Mouse (Mus musculus): ENCODE data around the gene Usp12. TPM values are rescaled to one million over a fixed set of nuclear protein-coding genes. Genes with fewer than 3 reads are reported as not detected.

Usp12 gene
- polyA plus RNA-seq, 1 experiment from 2014 or later = 22.5 TPM

- 11% methylated on average over 12 of the region's 12 CpGs for WGBS
- Histone ChIP-seq H3K9me3 (no peaks in the 10 kb centered on the region), H3K4me3 (no peak overlapping the region), H3K9ac (no peak overlapping the region), H3K36me3 (no peaks in the 10 kb centered on the region), H3K4me2 (no peak overlapping the region), H3K4me1 (replicated peaks) (peaks cover 7% of the 10 kb centered on the region; the same call in 1 of the 2 replicates), H3K27me3 (no peaks in the 10 kb centered on the region), H3K27ac (replicated peaks) (no peak overlapping the region)
- ATAC-seq (ENCODE audit: low read depth) = peak; percentile 54; the same call in 1 of the 2 replicates
These were observed 88.9 kb downstream of the Usp12 start for GRCm38 (mm10) chr5:146705815-146706408.

DNA sequence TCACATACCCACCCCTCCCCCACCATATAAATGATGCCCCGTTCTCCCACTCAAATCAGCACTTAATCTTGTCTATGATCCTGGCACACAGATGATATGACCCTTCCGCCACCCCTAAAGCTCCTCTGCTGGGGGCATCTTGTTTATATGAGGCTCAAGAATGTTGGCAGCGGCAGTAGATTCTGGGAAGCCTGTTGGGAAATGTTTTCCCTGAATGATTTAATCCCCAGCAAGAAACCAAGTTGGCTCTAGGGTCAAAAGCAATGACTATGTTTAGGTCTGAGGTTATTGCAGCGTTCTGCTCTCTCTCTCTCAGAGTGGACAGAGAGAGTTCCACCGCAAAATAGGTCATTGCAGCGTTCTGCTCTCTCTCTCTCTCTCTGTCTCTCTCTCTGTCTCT is 89.4 kb downstream of the Usp12 start:
- WGBS = 80% methylated on average over 6 of the region's 6 CpGs

GRCm38 (mm10) chr5:146704241-146704640 is 90.6 kb downstream of the Usp12 start:
- no peak for ATAC-seq (ENCODE audit: low read depth)

More for the DNA sequence above, 89.4 kb downstream of the Usp12 start:
- H3K4me2 ChIP-seq = no peak overlapping the region
- no peaks in the 10 kb centered on the region for H3K27me3 ChIP-seq
- no peaks in the 10 kb centered on the region for H3K36me3 ChIP-seq
- H3K4me1 ChIP-seq (replicated peaks) = peaks cover 6% of the 10 kb centered on the region; the same call in 1 of the 2 replicates
- H3K4me3 ChIP-seq = no peak overlapping the region
- H3K27ac ChIP-seq (replicated peaks) = no peak overlapping the region
- no peak for ATAC-seq (ENCODE audit: low read depth)
- no peak overlapping the region for H3K9ac ChIP-seq
- no peaks in the 10 kb centered on the region for H3K9me3 ChIP-seq

DNA sequence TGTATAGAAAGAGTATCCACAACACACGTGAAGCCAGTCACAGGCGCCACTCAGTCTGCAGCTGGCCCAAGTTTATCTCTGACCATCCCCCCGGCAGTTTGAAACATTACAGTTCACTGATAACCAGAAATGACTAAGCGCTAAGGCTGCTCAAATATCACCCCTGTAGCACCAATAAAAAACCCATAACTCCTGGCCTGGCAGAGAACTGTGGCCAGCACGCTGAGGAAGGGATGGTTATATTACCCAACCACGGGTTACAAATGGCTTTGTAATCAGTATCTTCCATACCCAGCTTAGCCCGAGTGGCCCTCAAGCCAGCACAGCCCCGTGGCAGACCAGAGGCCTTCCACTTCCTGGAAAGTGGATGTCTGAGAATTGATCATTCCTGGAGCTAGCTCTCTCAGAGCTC is 91.1 kb downstream of the Usp12 start:
- Histone ChIP-seq H3K4me1 (replicated peaks) (0 out of 2 replicates have a peak, but pooled peaks cover 2% of the 10 kb centered on the region), H3K36me3 (no peaks in the 10 kb centered on the region), H3K9me3 (no peaks in the 10 kb centered on the region), H3K9ac (no peak overlapping the region), H3K4me2 (no peak overlapping the region), H3K4me3 (no peak overlapping the region), H3K27me3 (no peaks in the 10 kb centered on the region), H3K27ac (replicated peaks) (no peak overlapping the region)
- no peak for ATAC-seq (ENCODE audit: low read depth)
- WGBS = 83% methylated on average over 8 of the region's 8 CpGs

More at GRCm38 (mm10) chr5:146704241-146704640, 90.6 kb downstream of the Usp12 start:
- WGBS = 96% methylated on average over 4 of the region's 4 CpGs
- Histone ChIP-seq H3K27ac (replicated peaks) (no peak overlapping the region), H3K9ac (no peak overlapping the region), H3K27me3 (no peaks in the 10 kb centered on the region), H3K4me3 (no peak overlapping the region), H3K36me3 (no peaks in the 10 kb centered on the region), H3K9me3 (no peaks in the 10 kb centered on the region), H3K4me2 (no peak overlapping the region), H3K4me1 (replicated peaks) (0 out of 2 replicates have a peak, but pooled peaks cover 2% of the 10 kb centered on the region)

DNA sequence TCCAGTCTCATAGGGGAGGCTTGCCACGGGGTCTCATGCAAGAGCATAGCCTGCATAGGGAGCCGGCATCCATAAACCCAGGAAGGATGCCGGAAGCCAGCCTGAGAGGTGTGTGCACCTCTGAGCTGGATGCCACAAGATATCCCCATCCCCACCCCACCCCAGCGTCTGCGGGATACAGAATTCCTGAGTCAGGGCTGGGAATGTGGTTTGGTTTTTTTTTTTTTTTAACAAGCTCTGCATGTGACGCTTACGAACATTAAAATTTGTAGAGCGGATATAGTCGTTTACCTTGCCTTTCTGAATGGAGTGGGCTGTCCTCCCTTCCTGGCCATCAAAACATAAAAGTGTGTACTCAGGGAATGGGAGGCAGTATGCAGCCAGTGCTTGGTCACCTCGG is 94.7 kb downstream of the Usp12 start:
- Histone ChIP-seq H3K4me3 (no peak overlapping the region), H3K36me3 (no peaks in the 10 kb centered on the region), H3K9me3 (no peaks in the 10 kb centered on the region), H3K9ac (no peak overlapping the region), H3K4me2 (no peak overlapping the region), H3K4me1 (replicated peaks) (no peaks in the 10 kb centered on the region), H3K27me3 (no peaks in the 10 kb centered on the region), H3K27ac (replicated peaks) (no peak overlapping the region)
- no peak for ATAC-seq (ENCODE audit: low read depth)
- 75% methylated on average over 10 of the region's 10 CpGs for WGBS

- ATAC-seq (ENCODE audit: low read depth) = no peak
- 88% methylated on average over 4 of the region's 4 CpGs for WGBS
- no peak overlapping the region for H3K27ac ChIP-seq (replicated peaks)
- no peaks in the 10 kb centered on the region for H3K4me1 ChIP-seq (replicated peaks)
- no peaks in the 10 kb centered on the region for H3K27me3 ChIP-seq
- H3K4me2 ChIP-seq = no peak overlapping the region
- no peaks in the 10 kb centered on the region for H3K9me3 ChIP-seq
- no peak overlapping the region for H3K4me3 ChIP-seq
- H3K9ac ChIP-seq = no peak overlapping the region
- H3K36me3 ChIP-seq = no peaks in the 10 kb centered on the region
These were observed 95.3 kb downstream of the Usp12 start for GRCm38 (mm10) chr5:146699433-146700019.

- Histone ChIP-seq H3K27ac (replicated peaks) (no peak overlapping the region), H3K9me3 (no peaks in the 10 kb centered on the region), H3K4me1 (replicated peaks) (peaks cover 20% of the 10 kb centered on the region), H3K4me2 (no peak overlapping the region), H3K9ac (no peak overlapping the region), H3K36me3 (no peaks in the 10 kb centered on the region), H3K27me3 (no peaks in the 10 kb centered on the region), H3K4me3 (no peak overlapping the region)
- WGBS = 76% methylated on average over 5 of the region's 5 CpGs
- no peak for ATAC-seq (ENCODE audit: low read depth)
These were observed 99.3 kb downstream of the Usp12 start for GRCm38 (mm10) chr5:146695543-146695942.

- no peak for ATAC-seq (ENCODE audit: low read depth)
- WGBS = 70% methylated on average over 5 of the region's 5 CpGs
- no peak overlapping the region for H3K9ac ChIP-seq
- H3K4me3 ChIP-seq = no peak overlapping the region
- H3K27me3 ChIP-seq = no peaks in the 10 kb centered on the region
- H3K27ac ChIP-seq (replicated peaks) = no peak overlapping the region
- peaks cover 20% of the 10 kb centered on the region for H3K4me1 ChIP-seq (replicated peaks)
- no peak overlapping the region for H3K4me2 ChIP-seq
- no peaks in the 10 kb centered on the region for H3K9me3 ChIP-seq
- H3K36me3 ChIP-seq = no peaks in the 10 kb centered on the region
These were observed 101.8 kb downstream of the Usp12 start for GRCm38 (mm10) chr5:146692976-146693361.

DNA sequence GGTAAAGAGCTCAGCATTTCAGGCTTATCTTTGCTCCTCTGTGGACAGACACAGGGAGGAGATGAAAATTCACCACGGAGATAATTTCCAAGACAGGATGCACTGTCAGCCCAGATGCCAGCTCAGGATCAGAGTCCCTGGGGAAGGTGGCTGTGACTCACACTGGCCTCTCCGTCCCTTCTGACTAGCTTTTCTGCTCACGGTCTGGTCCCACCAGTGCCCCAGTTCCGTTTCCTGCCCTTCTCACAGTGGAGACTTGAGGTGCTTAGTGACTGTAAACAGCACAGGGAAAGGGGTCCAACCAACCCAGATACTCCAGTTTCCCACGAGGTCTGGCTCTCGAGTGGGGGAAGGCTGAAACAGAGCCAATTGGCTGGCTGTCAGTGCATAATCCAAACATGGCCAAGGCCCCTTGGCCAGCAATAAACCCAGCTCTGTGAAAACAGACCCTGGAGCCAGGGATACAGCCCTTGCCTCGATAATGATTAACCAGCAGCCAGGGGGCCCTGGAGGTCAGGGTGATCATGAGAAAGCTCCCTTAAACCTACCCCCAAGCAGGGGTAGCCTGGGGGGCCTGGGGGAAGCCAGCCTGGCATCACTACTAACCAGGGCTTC is 102.3 kb downstream of the Usp12 start:
- 33% methylated on average over 7 of the region's 7 CpGs for WGBS
- no peak for ATAC-seq (ENCODE audit: low read depth)
- H3K27ac ChIP-seq (replicated peaks) = no peak overlapping the region
- H3K4me1 ChIP-seq (replicated peaks) = peaks cover 20% of the 10 kb centered on the region
- no peaks in the 10 kb centered on the region for H3K9me3 ChIP-seq
- H3K4me2 ChIP-seq = no peak overlapping the region
- H3K27me3 ChIP-seq = no peaks in the 10 kb centered on the region
- H3K4me3 ChIP-seq = no peak overlapping the region
- H3K36me3 ChIP-seq = no peaks in the 10 kb centered on the region
- H3K9ac ChIP-seq = no peak overlapping the region

DNA sequence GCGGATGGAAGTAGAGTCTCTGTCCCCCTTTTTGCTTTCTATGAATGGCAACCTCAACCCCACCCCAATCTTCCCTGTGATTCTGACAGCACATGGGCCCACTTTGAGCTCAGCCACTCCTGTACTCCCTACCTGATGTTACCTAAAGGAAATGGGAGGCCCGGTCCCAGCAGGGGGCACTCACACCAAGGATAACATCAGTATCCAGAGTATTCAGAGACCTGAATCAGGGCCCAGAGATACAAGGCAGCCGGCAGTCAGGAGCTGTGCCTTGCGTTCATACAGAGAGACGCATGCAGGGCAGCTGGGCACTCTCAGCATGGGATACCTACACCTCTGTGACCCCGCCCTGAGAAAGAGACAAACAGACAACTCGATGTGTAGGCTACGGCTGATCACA is 103.1 kb downstream of the Usp12 start:
- WGBS = 70% methylated on average over 8 of the region's 8 CpGs
- peaks cover 4% of the 10 kb centered on the region; the same call in 1 of the 2 replicates for H3K27me3 ChIP-seq
- ATAC-seq (ENCODE audit: low read depth) = no peak
- H3K27ac ChIP-seq (replicated peaks) = no peak overlapping the region
- no peak overlapping the region for H3K4me2 ChIP-seq
- H3K36me3 ChIP-seq = no peaks in the 10 kb centered on the region
- no peak overlapping the region for H3K4me3 ChIP-seq
- no peak overlapping the region for H3K9ac ChIP-seq
- no peaks in the 10 kb centered on the region for H3K9me3 ChIP-seq
- peaks cover 20% of the 10 kb centered on the region for H3K4me1 ChIP-seq (replicated peaks)

- H3K9ac ChIP-seq = no peak overlapping the region
- H3K4me3 ChIP-seq = no peak overlapping the region
- no peak overlapping the region; the same call in 1 of the 2 replicates for H3K27ac ChIP-seq (replicated peaks)
- no peaks in the 10 kb centered on the region for H3K9me3 ChIP-seq
- no peak overlapping the region for H3K4me2 ChIP-seq
- 33% methylated on average over 17 of the region's 17 CpGs for WGBS
- no peaks in the 10 kb centered on the region for H3K36me3 ChIP-seq
- no peak for ATAC-seq (ENCODE audit: low read depth)
- H3K4me1 ChIP-seq (replicated peaks) = peaks cover 46% of the 10 kb centered on the region
- peaks cover 10% of the 10 kb centered on the region; the same call in 1 of the 2 replicates for H3K27me3 ChIP-seq
These were observed 107.1 kb downstream of the Usp12 start for GRCm38 (mm10) chr5:146687541-146688313.

GRCm38 (mm10) chr5:146686954-146687353 is 107.9 kb downstream of the Usp12 start:
- ATAC-seq (ENCODE audit: low read depth) = no peak
- no peak overlapping the region; the same call in 1 of the 2 replicates for H3K27ac ChIP-seq (replicated peaks)
- no peaks in the 10 kb centered on the region for H3K36me3 ChIP-seq
- WGBS = 74% methylated on average over 12 of the region's 12 CpGs
- H3K27me3 ChIP-seq = peaks cover 10% of the 10 kb centered on the region; the same call in 1 of the 2 replicates
- no peaks in the 10 kb centered on the region for H3K9me3 ChIP-seq
- H3K9ac ChIP-seq = no peak overlapping the region
- H3K4me1 ChIP-seq (replicated peaks) = peaks cover 42% of the 10 kb centered on the region
- no peak overlapping the region for H3K4me3 ChIP-seq
- H3K4me2 ChIP-seq = no peak overlapping the region
